Mouse (Mus musculus) MEL (cell line): ENCODE data around the gene Cdk14. TPM values are rescaled to one million over a fixed set of nuclear protein-coding genes. Genes with fewer than 3 reads are reported as not detected.
A peak's percentile ranks its signal among the peaks of the same experiment; 100 is the strongest.

Source experiments
- DNase-seq: peaks from one replicate; pipeline ENCODE4 v3.0.0; 2011; ENCODE audit warnings: low read depth, low spot score
- H3K27ac ChIP-seq: 2 replicates; pipeline ENCODE4 v1.5.1; 2012; ENCODE audit warnings: low read depth, mild to moderate bottlenecking, control low read depth, low read length, moderate library complexity; ENCODE audit not compliant: control insufficient read depth
- H3K27me3 ChIP-seq, 2 experiments: fragments of 150-350 bp in 1 of 2; sonication (generic) in 1 of 2; 2 replicates each; pipeline ENCODE4 v1.6.1; 2012; ENCODE audit warnings: low read length in 2 of 2, mild to moderate bottlenecking in 2 of 2, improper control_type of control experiment in 1 of 2, moderate library complexity in 1 of 2; ENCODE audit not compliant: insufficient read depth in 2 of 2, control insufficient read depth in 1 of 2
- H3K36me3 ChIP-seq, 2 experiments: 2 replicates each; pipeline ENCODE4 v1.6.1; 2012 to 2014; ENCODE audit warnings: low read length in 2 of 2, improper control_type of control experiment in 1 of 2, inconsistent platforms in 1 of 2, mild to moderate bottlenecking in 1 of 2; ENCODE audit not compliant: insufficient read depth in 2 of 2, control insufficient read depth in 1 of 2
- H3K4me1 ChIP-seq, 2 experiments: fragments of 150-350 bp in 1 of 2; sonication (generic) in 1 of 2; 2 replicates each; pipeline ENCODE4 v1.6.1; 2012; ENCODE audit warnings: low read length in 2 of 2, improper control_type of control experiment in 1 of 2, mild to moderate bottlenecking in 1 of 2; ENCODE audit not compliant: insufficient read depth in 2 of 2, control insufficient read depth in 1 of 2
- H3K4me3 ChIP-seq, 2 experiments: fragments of 150-350 bp in 1 of 2; sonication (generic) in 1 of 2; 2 replicates each; pipeline ENCODE4 v1.5.1; 2012; ENCODE audit warnings: low read depth in 2 of 2, low read length in 2 of 2, mild to moderate bottlenecking in 2 of 2, moderate library complexity in 2 of 2, control low read depth in 1 of 2, improper control_type of control experiment in 1 of 2; ENCODE audit not compliant: control insufficient read depth in 1 of 2, insufficient read depth in 1 of 2
- H3K79me2 ChIP-seq: 2 replicates; pipeline ENCODE4 v1.6.1; 2012; ENCODE audit warnings: mild to moderate bottlenecking, low read length, moderate library complexity; ENCODE audit not compliant: control insufficient read depth, poor library complexity, insufficient read depth
- H3K9ac ChIP-seq: 2 replicates; pipeline ENCODE4 v1.6.1; 2012; ENCODE audit warnings: low read depth, mild to moderate bottlenecking, control low read depth, low read length, moderate library complexity; ENCODE audit not compliant: control insufficient read depth, poor library complexity, severe bottlenecking
- H3K9me3 ChIP-seq: fragments of 150-350 bp; sonication (generic); replicated peaks from 2 replicates; pipeline ENCODE4 v1.6.1; 2012; ENCODE audit warnings: mild to moderate bottlenecking, low read length, improper control_type of control experiment, moderate library complexity; ENCODE audit not compliant: insufficient read depth
- BHLHE40 ChIP-seq: IDR thresholded peaks from 2 replicates; pipeline ENCODE4 v1.6.1; 2012; ENCODE audit warnings: low read depth, mild to moderate bottlenecking, inconsistent platforms, low read length, improper control_type of control experiment, borderline replicate concordance
- CHD2 ChIP-seq: IDR thresholded peaks from 2 replicates; pipeline ENCODE4 v1.6.1; 2011; ENCODE audit warnings: low read length, improper control_type of control experiment
- CTCF ChIP-seq, 3 experiments: IDR thresholded peaks in 2 of 3; conservative IDR thresholded peaks in 1 of 3; 2 replicates each; pipeline ENCODE4 v1.5.1; 2011 to 2012; ENCODE audit warnings: low read length in 3 of 3, low read depth in 2 of 3, mild to moderate bottlenecking in 2 of 3, improper control_type of control experiment in 1 of 3, inconsistent platforms in 1 of 3, mixed read lengths in 1 of 3, moderate library complexity in 1 of 3; ENCODE audit not compliant: control insufficient read depth in 1 of 3, insufficient read depth in 1 of 3, poor library complexity in 1 of 3, severe bottlenecking in 1 of 3
- E2F4 ChIP-seq: IDR thresholded peaks from 2 replicates; pipeline ENCODE4 v1.6.1; 2011; ENCODE audit warnings: low read depth, low read length, improper control_type of control experiment, borderline replicate concordance
- ETS1 ChIP-seq: IDR thresholded peaks from 2 replicates; pipeline ENCODE4 v1.6.1; 2012; ENCODE audit warnings: low read depth, mild to moderate bottlenecking, inconsistent platforms, low read length, improper control_type of control experiment, moderate library complexity
- HCFC1 ChIP-seq: IDR thresholded peaks from 2 replicates; pipeline ENCODE4 v1.6.1; 2012; ENCODE audit warnings: low read depth, mild to moderate bottlenecking, inconsistent platforms, low read length, improper control_type of control experiment, moderate library complexity
- MAFK ChIP-seq: IDR thresholded peaks from 2 replicates; pipeline ENCODE4 v1.6.1; 2011; ENCODE audit warnings: low read depth, mild to moderate bottlenecking, low read length, improper control_type of control experiment, borderline replicate concordance
- MAZ ChIP-seq: IDR thresholded peaks from 2 replicates; pipeline ENCODE4 v1.6.1; 2012; ENCODE audit warnings: low read depth, mild to moderate bottlenecking, inconsistent platforms, low read length, improper control_type of control experiment
- MEF2A ChIP-seq: IDR thresholded peaks from 2 replicates; pipeline ENCODE4 v1.6.1; 2014; ENCODE audit warnings: low read depth, mild to moderate bottlenecking, inconsistent platforms, low read length, improper control_type of control experiment; ENCODE audit not compliant: poor library complexity, insufficient replicate concordance, severe bottlenecking; ENCODE audit errors: extremely low read depth
- MXI1 ChIP-seq: IDR thresholded peaks from 2 replicates; pipeline ENCODE4 v1.6.1; 2011; ENCODE audit warnings: mild to moderate bottlenecking, low read depth, low read length, improper control_type of control experiment
- MYB ChIP-seq: IDR thresholded peaks from 2 replicates; pipeline ENCODE4 v1.6.1; 2011; ENCODE audit warnings: mild to moderate bottlenecking, low read depth, low read length, improper control_type of control experiment
- POLR2AphosphoS5 ChIP-seq: IDR thresholded peaks from 2 replicates; pipeline ENCODE4 v1.6.1; 2012; ENCODE audit warnings: low read depth, borderline replicate concordance, mild to moderate bottlenecking, inconsistent platforms, low read length, moderate library complexity, mixed read lengths
- SMC3 ChIP-seq: IDR thresholded peaks from 2 replicates; pipeline ENCODE4 v1.6.1; 2011; ENCODE audit warnings: low read depth, low read length, improper control_type of control experiment
- TCF12 ChIP-seq: IDR thresholded peaks from 2 replicates; pipeline ENCODE4 v1.6.1; 2014; ENCODE audit warnings: low read depth, mild to moderate bottlenecking, inconsistent platforms, low read length, improper control_type of control experiment, moderate library complexity
- UBTF ChIP-seq: IDR thresholded peaks from 2 replicates; pipeline ENCODE4 v1.6.1; 2012; ENCODE audit warnings: low read depth, mild to moderate bottlenecking, inconsistent platforms, low read length, improper control_type of control experiment, moderate library complexity, borderline replicate concordance; ENCODE audit not compliant: insufficient read depth
- USF1 ChIP-seq: IDR thresholded peaks from 2 replicates; pipeline ENCODE4 v1.6.1; 2014; ENCODE audit warnings: low read depth, mild to moderate bottlenecking, inconsistent platforms, low read length, improper control_type of control experiment, moderate library complexity
- ZC3H11A ChIP-seq: IDR thresholded peaks from 2 replicates; pipeline ENCODE4 v1.6.1; 2012; ENCODE audit warnings: low read depth, mild to moderate bottlenecking, inconsistent platforms, low read length, improper control_type of control experiment
- ZKSCAN1 ChIP-seq: IDR thresholded peaks from 2 replicates; pipeline ENCODE4 v1.6.1; 2012; ENCODE audit warnings: low read depth, mild to moderate bottlenecking, inconsistent platforms, low read length, improper control_type of control experiment, moderate library complexity
- ZMIZ1 ChIP-seq: IDR thresholded peaks from 2 replicates; pipeline ENCODE4 v1.6.1; 2012; ENCODE audit warnings: low read depth, mild to moderate bottlenecking, inconsistent platforms, low read length, improper control_type of control experiment, moderate library complexity
- ZNF384 ChIP-seq: IDR thresholded peaks from 2 replicates; pipeline ENCODE4 v1.6.1; 2012; ENCODE audit warnings: low read depth, mild to moderate bottlenecking, inconsistent platforms, low read length, improper control_type of control experiment
- polyA plus RNA-seq, 2 experiments: library from polyadenylated mRNA; stranded (reverse) in 1 of 2; unstranded in 1 of 2; fragments of >175 nt in 1 of 2; fragments of >200 nt in 1 of 2; gene quantifications; 2 replicates each; pipeline versions ENCODE4 v1.2.1 to v1.2.4; 2012; ENCODE audit warnings: low replicate concordance in 2 of 2, low read depth in 1 of 2; ENCODE audit not compliant: insufficient read length in 2 of 2, insufficient read depth in 1 of 2, missing spikeins in 1 of 2
- total RNA-seq: library from RNA; depleted of rRNA; stranded (reverse); fragments of 300-350 nt; gene quantifications from 2 replicates; pipeline ENCODE4 v1.2.3, GENCODE M21; 2012

Cdk14 gene
- total and polyA plus RNA-seq, 3 experiments: not detected

GRCm38 (mm10) chr5:5128852-5129251 lies 291.3 kb downstream of the Cdk14 start:
- DNase-seq: no peak

GRCm38 (mm10) chr5:5124645-5125044 lies 295.5 kb downstream of the Cdk14 start:
- no peak for DNase-seq
- no peaks in the 10 kb centered on the region for H3K4me1 ChIP-seq
- no peaks in the 10 kb centered on the region for H3K36me3 ChIP-seq
- H3K4me3 ChIP-seq: no peak overlapping the region
- no peaks in the 10 kb centered on the region for H3K79me2 ChIP-seq
- no peaks in the 10 kb centered on the region for H3K9me3 ChIP-seq
- TF ChIP-seq USF1: 0 out of 2 replicates have a peak, but pooled peaks have one; percentile 14
- no peak for TF ChIP-seq ZNF384
- TF ChIP-seq, all 39 proteins: peak for 1
- Histone ChIP-seq H3K9ac (no peak overlapping the region), H3K27me3 (no peaks in the 10 kb centered on the region; a peak in 1 of 4 replicates), H3K27ac (no peak overlapping the region)

More at GRCm38 (mm10) chr5:5128852-5129251, 291.3 kb downstream of the Cdk14 start:
- no peak overlapping the region for H3K9ac ChIP-seq
- no peak for TF ChIP-seq ETS1
- no peak for TF ChIP-seq TCF12
- TF ChIP-seq UBTF: no peak
- no peak for TF ChIP-seq ZMIZ1
- no peak for TF ChIP-seq MYB
- no peak for TF ChIP-seq MAZ
- TF ChIP-seq MXI1: no peak
- TF ChIP-seq E2F4: no peak
- no peak for TF ChIP-seq SMC3
- no peak for TF ChIP-seq CHD2
- no peak for TF ChIP-seq ZC3H11A
- TF ChIP-seq BHLHE40: no peak
- TF ChIP-seq HCFC1: no peak
- TF ChIP-seq ZKSCAN1: no peak
- no peak for TF ChIP-seq CTCF (IDR thresholded peaks at IDR 0.05 in 2 of 3, conservative IDR thresholded peaks at IDR 0.05 in 1 of 3; ENCODE audit: control insufficient read depth in 1 of 3, insufficient read depth in 1 of 3, low read depth in 2 of 3, low read length in 3 of 3, poor library complexity in 1 of 3, severe bottlenecking in 1 of 3)
- no peak for TF ChIP-seq MAFK
- no peak for TF ChIP-seq MEF2A
- no peak for TF ChIP-seq POLR2AphosphoS5
- no peaks in the 10 kb centered on the region for H3K36me3 ChIP-seq
- H3K79me2 ChIP-seq: no peaks in the 10 kb centered on the region
- no peaks in the 10 kb centered on the region for H3K4me1 ChIP-seq
- H3K27ac ChIP-seq: no peak overlapping the region
- H3K4me3 ChIP-seq: no peak overlapping the region
- H3K27me3 ChIP-seq: no peaks in the 10 kb centered on the region; a peak in 1 of 4 replicates
- no peaks in the 10 kb centered on the region for H3K9me3 ChIP-seq
